ENCODE assay signal across 11 mouse cellular contexts in the genomic region with DNA sequence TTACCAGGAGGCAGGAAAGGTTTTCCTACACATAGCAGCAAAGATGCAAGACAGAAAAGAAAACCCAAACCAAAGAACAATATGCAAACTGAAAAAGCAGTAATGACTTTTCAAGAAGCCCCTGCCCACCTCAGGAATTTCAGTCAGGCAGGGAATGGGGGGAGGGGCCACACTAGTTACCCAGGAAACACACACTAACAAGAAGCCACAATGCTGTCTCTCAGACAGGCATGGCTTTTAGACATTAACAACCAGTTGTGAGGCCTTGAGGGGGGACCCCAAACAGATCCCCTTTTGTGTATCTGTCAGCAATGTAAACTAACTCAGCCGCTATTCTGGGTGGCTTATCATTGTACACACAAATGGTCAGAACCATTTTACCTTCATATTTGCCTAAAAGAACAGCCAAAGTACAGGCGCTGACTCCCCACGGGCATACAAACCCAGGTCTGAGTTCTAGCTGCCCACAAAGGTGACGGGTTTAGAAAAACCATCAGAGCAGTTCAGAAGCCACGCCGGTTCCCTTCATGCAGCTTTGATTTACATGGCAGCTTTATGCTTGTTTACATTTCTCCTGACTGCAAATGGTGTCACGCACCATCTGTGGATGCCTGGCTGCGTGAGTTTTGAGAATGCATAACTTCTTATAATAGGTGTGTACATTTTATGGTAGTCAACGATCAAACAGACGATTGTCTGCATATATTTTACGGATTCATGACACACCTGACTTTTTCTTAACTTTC.
DNase-seq lines count a peak whose midpoint lies in the region; ATAC-seq and TF ChIP-seq lines count a peak whose summit lies in the region.
"Had no signal": no experiment of that assay in that cellular context is flagged by ENCODE, and none has a peak within 500 bp of the region (broad histone marks: within the 10 kb centered on the region; RNA-seq: fewer than 3 reads in every experiment).

No protein-coding gene starts in this region.

- intact Hi-C loops in left cerebral cortex, postnatal 25 days (cut with DNase I) = no loop called here

- WGBS in lung, embryonic 14.5 days = 30% methylated on average over 11 of the region's 11 CpGs
- 65% methylated on average over 11 of the region's 11 CpGs for WGBS in lung, adult 2 months
- 42% methylated on average over 11 of the region's 11 CpGs for WGBS in hindbrain, embryonic 11.5 days
- WGBS in midbrain, embryonic 11.5 days = 62% methylated on average over 11 of the region's 11 CpGs

- no peak for TF ChIP-seq CTCF in lung, embryonic 14.5 days (IDR thresholded peaks at IDR 0.05; ENCODE audit: low read depth)
- TF ChIP-seq CTCF in lung, adult 2 months (IDR thresholded peaks at IDR 0.05; ENCODE audit: insufficient read depth, low read length) = no peak

- peak; percentile 75 for ATAC-seq in lung, embryonic 14.5 days (ENCODE audit: insufficient read depth)
- peak; percentile 68; the same call in 1 of the 2 replicates for ATAC-seq in hindbrain, embryonic 11.5 days (ENCODE audit: low FRiP score)
- peak; percentile 75; the same call in 1 of the 2 replicates for ATAC-seq in midbrain, embryonic 11.5 days (ENCODE audit: low FRiP score)
- no peak for ATAC-seq in erythroid progenitor cell, adult 5-6 weeks (replicated peaks; ENCODE audit: low FRiP score, poor library complexity, severe bottlenecking)
- ATAC-seq: activated CD4-positive, CD25-positive, alpha-beta regulatory T cell, adult 4 months; liver, embryonic 12.5 days had no signal

- peak; percentile 67 for DNase-seq in lung, embryonic 14.5 days
- no peak for DNase-seq in lung, adult 2 months
- peak; percentile 77 for DNase-seq in hindbrain, embryonic 11.5 days (ENCODE audit: low spot score)
- no peak for DNase-seq in midbrain, embryonic 11.5 days (ENCODE audit: low spot score, missing footprints)
- DNase-seq in left cerebral cortex, postnatal 25 days (ENCODE audit: low spot score in 2 of 2) = no peak
- DNase-seq in adrenal gland, postnatal 25 days = no peak
- DNase-seq in adrenal gland, adult 2 months = no peak
- DNase-seq: kidney, adult 9 months had no signal

- no peaks in the 10 kb centered on the region for H3K27me3 ChIP-seq in lung, embryonic 14.5 days (ENCODE audit: insufficient read depth, low read length)
- H3K27me3 ChIP-seq in hindbrain, embryonic 11.5 days (ENCODE audit: control insufficient read depth, insufficient read depth, low read length) = no peaks in the 10 kb centered on the region
- no peaks in the 10 kb centered on the region for H3K27me3 ChIP-seq in midbrain, embryonic 11.5 days (ENCODE audit: control insufficient read depth, insufficient read depth, low read length)
- H3K27me3 ChIP-seq: liver, embryonic 12.5 days had no signal

- H3K4me1 ChIP-seq in lung, embryonic 14.5 days (ENCODE audit: insufficient read depth) = peaks cover 10% of the 10 kb centered on the region; the same call in 1 of the 2 replicates
- H3K4me1 ChIP-seq in lung, adult 2 months (ENCODE audit: control insufficient read depth, insufficient read depth, low read length) = no peaks in the 10 kb centered on the region
- H3K4me1 ChIP-seq in hindbrain, embryonic 11.5 days (replicated peaks; ENCODE audit: control insufficient read depth, insufficient read depth, low read length) = peaks cover 9% of the 10 kb centered on the region
- H3K4me1 ChIP-seq in midbrain, embryonic 11.5 days (ENCODE audit: control insufficient read depth, insufficient read depth, low read length) = peaks cover 20% of the 10 kb centered on the region

- no peak overlapping the region for H3K9ac ChIP-seq in lung, embryonic 14.5 days
- H3K9ac ChIP-seq in hindbrain, embryonic 11.5 days (ENCODE audit: low read depth, low read length) = no peak overlapping the region
- H3K9ac ChIP-seq in midbrain, embryonic 11.5 days (ENCODE audit: low read length) = no peak overlapping the region
- H3K9ac ChIP-seq: liver, embryonic 12.5 days had no signal

- peaks cover 26% of the 10 kb centered on the region for H3K36me3 ChIP-seq in lung, embryonic 14.5 days (ENCODE audit: insufficient read depth)
- peaks cover 19% of the 10 kb centered on the region for H3K36me3 ChIP-seq in hindbrain, embryonic 11.5 days (ENCODE audit: control insufficient read depth, insufficient read depth, low read length)
- peaks cover 16% of the 10 kb centered on the region for H3K36me3 ChIP-seq in midbrain, embryonic 11.5 days (ENCODE audit: control insufficient read depth, insufficient read depth, low read length)

- peaks cover 24% of the 10 kb centered on the region for H3K9me3 ChIP-seq in lung, embryonic 14.5 days (ENCODE audit: low read depth, low read length)
- H3K9me3 ChIP-seq in hindbrain, embryonic 11.5 days (ENCODE audit: control insufficient read depth, low read length) = peaks cover 14% of the 10 kb centered on the region
- H3K9me3 ChIP-seq in midbrain, embryonic 11.5 days (ENCODE audit: control insufficient read depth, low read length) = peaks cover 19% of the 10 kb centered on the region

- TF ChIP-seq POLR2A in lung, adult 2 months (IDR thresholded peaks at IDR 0.05; ENCODE audit: borderline replicate concordance, extremely low read depth, low read depth, low read length) = no peak

- H3K27ac ChIP-seq in lung, embryonic 14.5 days (ENCODE audit: low read depth) = peak overlapping the region; percentile 69
- H3K27ac ChIP-seq in hindbrain, embryonic 11.5 days (ENCODE audit: low read depth, low read length) = peak overlapping the region; percentile 60
- H3K27ac ChIP-seq in midbrain, embryonic 11.5 days (ENCODE audit: low read depth, low read length) = no peak overlapping the region; the same call in 1 of the 2 replicates
- H3K27ac ChIP-seq: liver, embryonic 12.5 days had no signal

- H3K4me3 ChIP-seq in lung, embryonic 14.5 days (ENCODE audit: low read depth, low read length) = no peak overlapping the region
- no peak overlapping the region for H3K4me3 ChIP-seq in lung, adult 2 months (replicated peaks; ENCODE audit: extremely low read depth, low read depth, low read length)
- H3K4me3 ChIP-seq in hindbrain, embryonic 11.5 days (ENCODE audit: low read depth, low read length) = no peak overlapping the region
- no peak overlapping the region for H3K4me3 ChIP-seq in midbrain, embryonic 11.5 days (ENCODE audit: low read depth, low read length)
- H3K4me3 ChIP-seq: liver, embryonic 12.5 days had no signal

- 0 out of 2 replicates have a peak overlapping the region, but pooled peaks have one; percentile 4 for H3K4me2 ChIP-seq in lung, embryonic 14.5 days
- no peak overlapping the region for H3K4me2 ChIP-seq in hindbrain, embryonic 11.5 days (replicated peaks; ENCODE audit: low read depth, low read length)
- H3K4me2 ChIP-seq in midbrain, embryonic 11.5 days = no peak overlapping the region
- H3K4me2 ChIP-seq: liver, embryonic 12.5 days had no signal

Comparison
In these comparisons a context has a peak if more than half of its experiments do, and no peak if none do; other contexts are left out.
1. DNase-seq: peak in lung, embryonic 14.5 days (single experiment) and hindbrain, embryonic 11.5 days (single experiment); none in lung, adult 2 months (single experiment), midbrain, embryonic 11.5 days (single experiment), left cerebral cortex, postnatal 25 days (0 of 2), adrenal gland, postnatal 25 days (single experiment) and adrenal gland, adult 2 months (single experiment).